Mouse (Mus musculus) heart, embryonic 11.5 days (tissue): ENCODE measurements around the gene Zbtb39. TPM values are rescaled to one million over a fixed set of nuclear protein-coding genes. Genes with fewer than 3 reads are reported as not detected.

Experiments
- ATAC-seq: fragments of 200-750 bp; cut with Nextera tagmentation; replicated peaks from 2 replicates; pipeline ENCODE4 v1.8.0; 2017; ENCODE audit warnings: moderate library complexity; ENCODE audit not compliant: insufficient number of reproducible peaks, low FRiP score, low TSS enrichment
- H3K27ac ChIP-seq: fragments of 300-500 bp; sonication (generic); 2 replicates; pipeline ENCODE4 v1.5.1; 2014; ENCODE audit warnings: mild to moderate bottlenecking, low read depth, low read length
- H3K27me3 ChIP-seq: fragments of 300-500 bp; sonication (generic); 2 replicates; pipeline ENCODE4 v1.6.1; 2014; ENCODE audit warnings: mild to moderate bottlenecking, low read length, mixed read lengths; ENCODE audit not compliant: control insufficient read depth, insufficient read depth
- H3K36me3 ChIP-seq: fragments of 300-500 bp; sonication (generic); 2 replicates; pipeline ENCODE4 v1.6.1; 2014; ENCODE audit warnings: mild to moderate bottlenecking, low read length, moderate library complexity, mixed read lengths; ENCODE audit not compliant: control insufficient read depth, insufficient read depth
- H3K4me1 ChIP-seq: fragments of 300-500 bp; sonication (generic); 2 replicates; pipeline ENCODE4 v1.6.1; 2014; ENCODE audit warnings: low read length; ENCODE audit not compliant: control insufficient read depth, insufficient read depth
- H3K4me2 ChIP-seq: fragments of 300-500 bp; sonication (generic); 2 replicates; pipeline ENCODE4 v1.6.1; 2014; ENCODE audit warnings: mild to moderate bottlenecking, moderate library complexity
- H3K4me3 ChIP-seq: fragments of 300-500 bp; sonication (generic); 2 replicates; pipeline ENCODE4 v1.5.1; 2014; ENCODE audit warnings: low read depth, low read length
- H3K9ac ChIP-seq: fragments of 300-500 bp; sonication (generic); 2 replicates; pipeline ENCODE4 v1.6.1; 2014; ENCODE audit warnings: mild to moderate bottlenecking, low read depth, low read length, moderate library complexity
- H3K9me3 ChIP-seq: fragments of 300-500 bp; sonication (generic); replicated peaks from 2 replicates; pipeline ENCODE4 v1.6.1; 2016; ENCODE audit warnings: low read length; ENCODE audit not compliant: control insufficient read depth
- WGBS: fragments of 180-500 bp; shearing (Covaris S2); extraction: QIAGEN DNeasy Blood & Tissue Kit; methylation state at CpG from one replicate; pipeline ENCODE4 v1.1.7; 2014; ENCODE audit not compliant: insufficient replicate concordance; 5-methylcytosine and 5-hydroxymethylcytosine counted together
- polyA plus RNA-seq: library from polyadenylated mRNA; unstranded; fragments of >200 nt; fragmentation: Nextera tagmentation; extraction: Ambion mirVana; gene quantifications from 2 replicates; pipeline ENCODE4 v1.2.1, GENCODE M21; 2014

The Zbtb39 gene
- polyA plus RNA-seq: 3.1 and 4.2 TPM in 2 replicates

DNA sequence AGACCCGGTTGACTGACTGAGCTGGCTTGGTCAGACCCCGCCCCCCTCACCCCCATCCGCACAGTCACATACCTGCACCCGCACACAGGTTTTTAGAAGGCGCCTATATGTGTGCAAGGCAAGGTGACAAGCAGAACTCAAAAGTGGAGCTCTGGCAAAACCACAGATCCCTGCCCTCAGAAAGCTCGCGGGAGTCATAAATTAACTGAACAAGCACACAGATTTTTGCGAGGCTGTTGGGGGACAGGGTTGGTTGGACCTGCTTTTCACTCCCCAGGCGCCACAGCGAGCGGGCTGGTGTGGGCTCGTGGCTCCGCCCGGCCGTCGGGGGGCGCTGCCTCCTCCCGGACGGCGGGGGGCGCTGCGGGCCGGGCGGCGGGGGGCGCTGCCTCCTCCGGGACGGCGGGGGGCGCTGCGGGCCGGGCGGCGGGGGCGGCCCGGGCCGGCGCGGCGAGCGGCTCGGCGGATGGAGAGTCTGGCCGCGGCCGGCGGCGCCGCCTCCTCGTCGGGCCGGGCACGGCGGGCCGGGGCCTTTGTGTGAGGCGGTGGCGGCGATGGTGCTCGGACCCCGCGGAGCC lies at the start of gene Zbtb39:
Zbtb39 (plus strand) TSS at position 456 of the 578 bp plus-strand sequence.
- under 1% methylated on average over 32 of the region's 61 CpGs for WGBS
- ATAC-seq: peak; percentile 79
- Histone ChIP-seq H3K27ac (peak within 1 kb of the TSS; percentile 74), H3K9me3 (no peaks in the 10 kb centered on the region), H3K36me3 (peaks cover 17% of the 10 kb centered on the region), H3K27me3 (no peaks in the 10 kb centered on the region), H3K9ac (peak within 1 kb of the TSS; percentile 97), H3K4me3 (peak within 1 kb of the TSS; percentile 95), H3K4me1 (peaks cover 5% of the 10 kb centered on the region), H3K4me2 (peak within 1 kb of the TSS; percentile 69)

DNA sequence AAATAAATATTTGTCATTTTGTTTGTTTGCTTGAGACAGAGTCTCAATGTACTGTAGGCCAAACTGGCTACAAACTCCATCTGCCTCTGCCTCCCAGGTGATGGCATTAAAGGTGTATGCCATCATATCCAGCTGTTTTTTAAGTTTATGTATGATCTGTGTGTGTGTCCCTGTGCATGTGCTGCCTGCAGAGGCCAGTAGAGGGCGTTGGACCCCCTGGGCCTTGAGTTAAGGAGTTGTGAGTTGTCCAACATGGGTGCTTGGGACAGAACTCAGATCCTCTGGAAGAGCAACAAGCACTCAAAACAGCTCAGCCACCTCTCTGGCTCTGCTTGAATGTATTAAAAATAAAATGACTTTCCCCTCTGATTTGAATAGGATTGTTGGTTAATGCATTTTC lies 48.3 kb upstream of the Zbtb39 start:
- WGBS: 9% methylated on average over 1 of the region's 1 CpGs
- Histone ChIP-seq H3K4me2 (no peak overlapping the region), H3K4me1 (peaks cover 1% of the 10 kb centered on the region; the same call in 1 of the 2 replicates), H3K27me3 (no peaks in the 10 kb centered on the region), H3K4me3 (no peak overlapping the region), H3K9ac (no peak overlapping the region), H3K36me3 (peaks cover 2% of the 10 kb centered on the region), H3K9me3 (no peaks in the 10 kb centered on the region), H3K27ac (no peak overlapping the region)
- no peak for ATAC-seq

DNA sequence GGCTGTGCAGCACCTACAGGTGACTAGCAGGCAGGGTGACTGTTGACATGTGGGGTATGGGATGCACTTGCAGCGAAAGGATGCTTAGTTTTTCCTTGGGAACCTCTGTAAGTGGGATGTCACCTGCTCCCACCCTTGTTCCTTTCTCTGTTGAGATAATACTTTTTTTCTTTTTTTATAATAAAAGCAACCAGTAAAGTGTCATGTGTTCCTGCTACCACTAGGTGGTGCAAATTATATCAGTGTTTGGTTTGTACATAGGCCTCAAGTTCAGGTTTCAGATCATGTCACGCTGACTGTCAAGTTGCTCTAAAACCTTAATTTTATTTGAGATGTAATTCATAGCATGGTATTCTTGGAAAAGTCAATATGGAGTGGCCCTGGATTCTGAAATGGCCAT lies 44.7 kb upstream of the Zbtb39 start:
- Histone ChIP-seq H3K9me3 (no peaks in the 10 kb centered on the region), H3K4me3 (no peak overlapping the region), H3K36me3 (peaks cover 5% of the 10 kb centered on the region), H3K4me1 (no peaks in the 10 kb centered on the region), H3K27me3 (no peaks in the 10 kb centered on the region), H3K4me2 (no peak overlapping the region), H3K9ac (no peak overlapping the region), H3K27ac (no peak overlapping the region)
- 55% methylated on average over 2 of the region's 2 CpGs for WGBS
- ATAC-seq: 0 out of 2 replicates have a peak, but pooled peaks have one; percentile 49

GRCm38 (mm10) chr10:127695775-127696174 lies 43.6 kb upstream of the Zbtb39 start:
- Histone ChIP-seq H3K27ac (no peak overlapping the region), H3K36me3 (peaks cover 8% of the 10 kb centered on the region), H3K27me3 (no peaks in the 10 kb centered on the region), H3K9me3 (no peaks in the 10 kb centered on the region), H3K4me2 (no peak overlapping the region), H3K4me3 (no peak overlapping the region), H3K4me1 (no peaks in the 10 kb centered on the region), H3K9ac (no peak overlapping the region)
- WGBS: 88% methylated on average over 7 of the region's 7 CpGs
- ATAC-seq: no peak

DNA sequence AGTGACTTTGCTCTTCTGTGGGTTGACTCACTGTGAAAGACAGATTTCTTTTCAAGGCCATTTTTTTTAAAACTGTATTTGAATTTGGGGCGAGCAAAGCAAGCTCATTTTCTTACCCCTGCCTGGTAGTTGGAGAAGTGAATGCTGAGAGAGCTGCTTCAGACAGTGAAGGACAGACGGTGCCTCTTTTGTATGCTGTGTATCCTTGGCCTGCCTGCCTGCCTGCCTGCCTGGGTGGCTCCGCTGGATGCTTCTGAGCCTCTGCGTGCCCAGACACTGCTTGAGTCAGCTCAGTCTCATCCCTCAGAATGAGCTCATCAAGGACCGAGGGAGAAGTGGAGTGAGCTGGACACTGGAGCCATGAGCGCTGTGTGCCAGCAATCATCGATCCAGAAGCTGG lies 40.4 kb upstream of the Zbtb39 start:
- 88% methylated on average over 7 of the region's 7 CpGs for WGBS
- no peaks in the 10 kb centered on the region for H3K4me1 ChIP-seq
- peaks cover 8% of the 10 kb centered on the region; the same call in 1 of the 2 replicates for H3K36me3 ChIP-seq
- no peaks in the 10 kb centered on the region for H3K9me3 ChIP-seq
- no peak overlapping the region for H3K9ac ChIP-seq
- H3K4me3 ChIP-seq: no peak overlapping the region
- H3K27me3 ChIP-seq: no peaks in the 10 kb centered on the region
- no peak overlapping the region for H3K27ac ChIP-seq
- ATAC-seq: no peak
- H3K4me2 ChIP-seq: no peak overlapping the region

GRCm38 (mm10) chr10:127703299-127703698 lies 36.0 kb upstream of the Zbtb39 start:
- Histone ChIP-seq H3K9me3 (no peaks in the 10 kb centered on the region), H3K4me1 (no peaks in the 10 kb centered on the region), H3K4me3 (no peak overlapping the region), H3K27me3 (no peaks in the 10 kb centered on the region), H3K4me2 (no peak overlapping the region), H3K9ac (no peak overlapping the region), H3K27ac (no peak overlapping the region), H3K36me3 (0 out of 2 replicates have a peak, but pooled peaks cover 4% of the 10 kb centered on the region)
- no peak for ATAC-seq
- 39% methylated on average over 4 of the region's 4 CpGs for WGBS

GRCm38 (mm10) chr10:127704293-127704692 lies 35.0 kb upstream of the Zbtb39 start:
- Histone ChIP-seq H3K36me3 (0 out of 2 replicates have a peak, but pooled peaks cover 4% of the 10 kb centered on the region), H3K9ac (no peak overlapping the region), H3K4me1 (no peaks in the 10 kb centered on the region), H3K4me3 (no peak overlapping the region), H3K27ac (no peak overlapping the region), H3K27me3 (no peaks in the 10 kb centered on the region), H3K4me2 (no peak overlapping the region), H3K9me3 (no peaks in the 10 kb centered on the region)
- no peak for ATAC-seq
- WGBS: 48% methylated on average over 2 of the region's 2 CpGs

- no peak within 1 kb of the TSS for H3K27ac ChIP-seq
- H3K27me3 ChIP-seq: no peaks in the 10 kb centered on the region
- WGBS: 56% methylated on average over 2 of the region's 2 CpGs
- H3K4me2 ChIP-seq: no peak within 1 kb of the TSS
- no peak for ATAC-seq
- H3K36me3 ChIP-seq: 0 out of 2 replicates have a peak, but pooled peaks cover 2% of the 10 kb centered on the region
- no peak within 1 kb of the TSS for H3K9ac ChIP-seq
- no peak within 1 kb of the TSS for H3K4me3 ChIP-seq
- no peaks in the 10 kb centered on the region for H3K4me1 ChIP-seq
- no peaks in the 10 kb centered on the region for H3K9me3 ChIP-seq
Measured at GRCm38 (mm10) chr10:127704766-127705220, 34.5 kb upstream of the Zbtb39 start, which contains the start of gene Myo1a. Gene Myo1a, plus strand, starts transcription at chr10:127705170.

GRCm38 (mm10) chr10:127705783-127706182 lies 33.6 kb upstream of the Zbtb39 start:
- no peaks in the 10 kb centered on the region for H3K27me3 ChIP-seq
- no peaks in the 10 kb centered on the region for H3K4me1 ChIP-seq
- no peaks in the 10 kb centered on the region for H3K36me3 ChIP-seq
- no peak overlapping the region for H3K27ac ChIP-seq
- H3K4me2 ChIP-seq: no peak overlapping the region
- ATAC-seq: no peak
- no peak overlapping the region for H3K4me3 ChIP-seq
- 83% methylated on average over 4 of the region's 4 CpGs for WGBS
- H3K9me3 ChIP-seq: no peaks in the 10 kb centered on the region
- no peak overlapping the region for H3K9ac ChIP-seq
